Mouse (Mus musculus) lung, postnatal 0 days (tissue): Measurements from ENCODE around the gene Cd93.

Experiments used
- CTCF ChIP-seq: IDR thresholded peaks from 2 replicates; pipeline ENCODE4 v1.5.1; 2016; ENCODE audit warnings: antibody characterized with exemption, mild to moderate bottlenecking
- EP300 ChIP-seq: IDR thresholded peaks from 2 replicates; pipeline ENCODE4 v1.6.1; 2016; ENCODE audit warnings: antibody characterized with exemption, mild to moderate bottlenecking, control low read depth

DNA sequence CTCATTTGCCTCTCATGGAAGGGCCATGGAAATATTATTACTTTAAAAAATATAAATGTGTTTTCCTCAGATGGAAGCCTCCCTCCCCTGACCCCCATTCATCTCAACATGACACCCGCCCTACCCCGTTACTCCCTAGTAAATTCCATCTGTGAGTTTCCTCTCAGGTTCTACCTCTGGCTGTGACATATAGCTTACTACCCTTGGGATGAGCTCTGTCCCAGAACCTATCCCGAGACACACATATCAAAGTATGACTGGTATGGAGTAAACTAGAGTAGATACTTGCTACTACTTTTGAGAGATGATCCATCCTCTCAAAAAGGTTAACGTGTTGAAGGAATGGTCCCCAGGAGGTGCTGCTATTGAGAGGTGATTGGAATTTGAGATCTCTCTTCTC is 42.2 kb upstream of the Cd93 start:
- TF ChIP-seq CTCF (no peak), EP300 (no peak)
